Mouse (Mus musculus) limb, embryonic 14.5 days (tissue): ENCODE measurements around the gene Clstn2. TPM values are rescaled to one million over a fixed set of nuclear protein-coding genes. Genes with fewer than 3 reads are reported as not detected.

Experiments used
- ATAC-seq: fragments of 200-750 bp; cut with Nextera tagmentation; 2 replicates; pipeline ENCODE4 v1.8.0; 2017; ENCODE audit warnings: low read depth, moderate number of reproducible peaks, moderate TSS enrichment; ENCODE audit not compliant: low FRiP score
- DNase-seq: peaks from one replicate; pipeline ENCODE4 v3.0.0-alpha.2; 2015; ENCODE audit warnings: low spot score
- H3K27ac ChIP-seq: fragments of 300-500 bp; sonication (generic); replicated peaks from 2 replicates; pipeline ENCODE4 v1.5.1; 2014; ENCODE audit warnings: low read depth, mild to moderate bottlenecking, low read length, moderate library complexity, mixed read lengths
- H3K27me3 ChIP-seq: fragments of 300-500 bp; sonication (generic); 2 replicates; pipeline ENCODE4 v1.6.1; 2014; ENCODE audit warnings: low read length, mixed read lengths; ENCODE audit not compliant: control insufficient read depth, insufficient read depth
- H3K36me3 ChIP-seq: fragments of 300-500 bp; sonication (generic); 2 replicates; pipeline ENCODE4 v1.6.1; 2014; ENCODE audit warnings: mild to moderate bottlenecking, low read length, moderate library complexity, mixed read lengths; ENCODE audit not compliant: control insufficient read depth, insufficient read depth
- H3K4me1 ChIP-seq: fragments of 300-500 bp; sonication (generic); 2 replicates; pipeline ENCODE4 v1.6.1; 2014; ENCODE audit warnings: antibody characterized with exemption, low read length, mixed read lengths; ENCODE audit not compliant: control insufficient read depth, insufficient read depth
- H3K4me2 ChIP-seq: fragments of 300-500 bp; sonication (generic); replicated peaks from 2 replicates; pipeline ENCODE4 v1.6.1; 2014; ENCODE audit warnings: low read depth, mild to moderate bottlenecking, low read length, moderate library complexity; ENCODE audit not compliant: severe bottlenecking
- H3K4me3 ChIP-seq: fragments of 300-500 bp; sonication (generic); replicated peaks from 2 replicates; pipeline ENCODE4 v1.5.1; 2014; ENCODE audit warnings: low read length
- H3K9ac ChIP-seq: fragments of 300-500 bp; sonication (generic); 2 replicates; pipeline ENCODE4 v1.6.1; 2014; ENCODE audit warnings: mild to moderate bottlenecking, low read depth, low read length, moderate library complexity; ENCODE audit not compliant: severe bottlenecking
- H3K9me3 ChIP-seq: fragments of 300-500 bp; sonication (generic); 2 replicates; pipeline ENCODE4 v1.6.1; 2016; ENCODE audit warnings: low read length; ENCODE audit not compliant: control insufficient read depth
- POLR2A ChIP-seq: fragments of 200-500 bp; IDR thresholded peaks from 2 replicates; pipeline ENCODE4 v1.8.0; 2012; ENCODE audit warnings: inconsistent platforms, mild to moderate bottlenecking, moderate library complexity, borderline replicate concordance; ENCODE audit not compliant: insufficient read depth, insufficient read length; ENCODE audit errors: extremely low read depth
- WGBS: fragments of 180-500 bp; shearing (Covaris S2); extraction: QIAGEN DNeasy Blood & Tissue Kit; methylation state at CpG from one replicate; pipeline ENCODE4 v1.1.7; 2014; 5-methylcytosine and 5-hydroxymethylcytosine counted together
- polyA plus RNA-seq, 2 experiments: library from polyadenylated mRNA; depleted of rRNA in 1 of 2; stranded (reverse) in 1 of 2; unstranded in 1 of 2; fragments of >200 nt; fragmentation: Nextera tagmentation in 1 of 2; extraction: Ambion mirVana in 1 of 2; gene quantifications; 2 replicates each; pipeline versions ENCODE4 v1.2.1 to v1.2.3; 2012 to 2014

The Clstn2 gene
- polyA plus RNA-seq, 2 experiments, result 4.1 to 8.4 TPM

- no peak for TF ChIP-seq POLR2A
- Histone ChIP-seq H3K36me3 (no peaks in the 10 kb centered on the region), H3K27me3 (no peaks in the 10 kb centered on the region), H3K4me3 (no peak overlapping the region), H3K9me3 (no peaks in the 10 kb centered on the region), H3K27ac (no peak overlapping the region), H3K9ac (no peak overlapping the region), H3K4me2 (no peak overlapping the region), H3K4me1 (no peaks in the 10 kb centered on the region)
- DNase-seq, result no peak
- no peak for ATAC-seq
- WGBS, result 81% methylated on average over 2 of the region's 2 CpGs
These were observed 13.1 kb downstream of the Clstn2 start for GRCm38 (mm10) chr9:98019876-98020275.

GRCm38 (mm10) chr9:98018687-98019086 lies 14.3 kb downstream of the Clstn2 start:
- Histone ChIP-seq H3K9me3 (no peaks in the 10 kb centered on the region), H3K27me3 (no peaks in the 10 kb centered on the region), H3K4me1 (no peaks in the 10 kb centered on the region), H3K27ac (no peak overlapping the region), H3K36me3 (no peaks in the 10 kb centered on the region), H3K4me3 (no peak overlapping the region), H3K9ac (no peak overlapping the region), H3K4me2 (no peak overlapping the region)
- no peak for DNase-seq
- WGBS, result 83% methylated on average over 5 of the region's 5 CpGs
- TF ChIP-seq POLR2A, result no peak
- no peak for ATAC-seq

GRCm38 (mm10) chr9:98016576-98016975 lies 16.4 kb downstream of the Clstn2 start:
- WGBS, result 84% methylated on average over 5 of the region's 5 CpGs
- no peak overlapping the region for H3K4me3 ChIP-seq
- H3K27me3 ChIP-seq, result no peaks in the 10 kb centered on the region
- H3K36me3 ChIP-seq, result no peaks in the 10 kb centered on the region
- ATAC-seq, result no peak
- H3K9me3 ChIP-seq, result no peaks in the 10 kb centered on the region
- no peak for TF ChIP-seq POLR2A
- no peak overlapping the region for H3K4me2 ChIP-seq
- H3K4me1 ChIP-seq, result no peaks in the 10 kb centered on the region
- no peak for DNase-seq
- H3K9ac ChIP-seq, result no peak overlapping the region
- no peak overlapping the region for H3K27ac ChIP-seq

GRCm38 (mm10) chr9:97996349-97996748 lies 36.6 kb downstream of the Clstn2 start:
- DNase-seq, result no peak
- WGBS, result 78% methylated on average over 5 of the region's 5 CpGs
- H3K27ac ChIP-seq, result no peak overlapping the region

GRCm38 (mm10) chr9:97995723-97996122 lies 37.3 kb downstream of the Clstn2 start:
- Histone ChIP-seq H3K36me3 (no peaks in the 10 kb centered on the region), H3K4me2 (no peak overlapping the region), H3K9me3 (no peaks in the 10 kb centered on the region), H3K4me3 (no peak overlapping the region), H3K27ac (no peak overlapping the region), H3K9ac (no peak overlapping the region), H3K27me3 (no peaks in the 10 kb centered on the region), H3K4me1 (no peaks in the 10 kb centered on the region)
- TF ChIP-seq POLR2A, result no peak
- 76% methylated on average over 4 of the region's 4 CpGs for WGBS
- ATAC-seq (no peak), DNase-seq (no peak)

More at GRCm38 (mm10) chr9:97996349-97996748, 36.6 kb downstream of the Clstn2 start:
- H3K4me3 ChIP-seq, result no peak overlapping the region
- no peaks in the 10 kb centered on the region for H3K27me3 ChIP-seq
- no peaks in the 10 kb centered on the region for H3K9me3 ChIP-seq
- no peaks in the 10 kb centered on the region for H3K4me1 ChIP-seq
- H3K9ac ChIP-seq, result no peak overlapping the region
- H3K36me3 ChIP-seq, result no peaks in the 10 kb centered on the region
- no peak overlapping the region for H3K4me2 ChIP-seq
- TF ChIP-seq POLR2A, result no peak
- ATAC-seq, result no peak

- ATAC-seq, result no peak
- Histone ChIP-seq H3K9ac (no peak overlapping the region), H3K27ac (no peak overlapping the region), H3K27me3 (no peaks in the 10 kb centered on the region), H3K36me3 (no peaks in the 10 kb centered on the region), H3K9me3 (no peaks in the 10 kb centered on the region), H3K4me1 (no peaks in the 10 kb centered on the region), H3K4me2 (no peak overlapping the region), H3K4me3 (no peak overlapping the region)
- WGBS, result 57% methylated on average over 4 of the region's 4 CpGs
- DNase-seq, result no peak
- no peak for TF ChIP-seq POLR2A
These were observed 40.9 kb downstream of the Clstn2 start for GRCm38 (mm10) chr9:97992131-97992530.
